Mouse (Mus musculus): Measurements from ENCODE around the gene Zfp410. TPM values are rescaled to one million over a fixed set of nuclear protein-coding genes. Genes with fewer than 3 reads are reported as not detected.

Zfp410 gene
- total and polyA plus RNA-seq, 3 experiments: 45.5 to 189 (median 182) TPM

DNA sequence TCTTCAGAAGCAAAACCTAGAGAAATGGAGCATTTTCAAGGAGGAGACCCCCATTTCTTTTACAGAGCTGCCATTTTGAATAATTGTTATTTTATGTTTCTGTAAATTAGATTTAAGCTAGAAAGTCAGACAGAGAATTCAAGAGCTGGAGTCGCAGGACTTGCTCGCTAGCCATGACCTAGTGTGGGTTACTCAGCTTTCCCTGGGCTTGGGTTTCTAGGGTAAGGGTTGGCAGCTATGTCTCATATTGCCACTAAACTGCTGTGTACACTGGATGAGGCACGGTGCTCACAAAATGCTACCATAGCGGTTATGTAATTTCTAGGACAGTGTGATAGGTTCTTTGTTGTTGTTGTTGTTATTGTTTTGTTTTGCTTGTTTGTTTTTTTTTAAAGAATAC, 76.0 kb downstream of the Zfp410 start:
- no peaks in the 10 kb centered on the region for H3K9me3 ChIP-seq (replicated peaks; ENCODE audit: insufficient read depth, low read length)
- no peak overlapping the region for H3K9ac ChIP-seq (ENCODE audit: control insufficient read depth, low read depth, low read length, poor library complexity, severe bottlenecking)
- no peaks in the 10 kb centered on the region for H3K79me2 ChIP-seq (ENCODE audit: control insufficient read depth, insufficient read depth, low read length, poor library complexity)
- TF ChIP-seq UBTF (IDR thresholded peaks at IDR 0.05; ENCODE audit: borderline replicate concordance, insufficient read depth, low read depth, low read length) (no peak), NELFE (IDR thresholded peaks at IDR 0.05; ENCODE audit: low read depth, low read length) (no peak), USF2 (IDR thresholded peaks at IDR 0.05; ENCODE audit: borderline replicate concordance in 1 of 2, insufficient read depth in 1 of 2, low read depth in 1 of 2, low read length in 2 of 2) (no peak), ZKSCAN1 (IDR thresholded peaks at IDR 0.05; ENCODE audit: low read depth, low read length) (no peak), HCFC1 (IDR thresholded peaks at IDR 0.05; ENCODE audit: low read depth, low read length) (no peak), MYC (IDR thresholded peaks at IDR 0.05; ENCODE audit: low read depth, low read length) (no peak), KAT2A (conservative IDR thresholded peaks at IDR 0.05; ENCODE audit: low read depth, low read length) (no peak), ELF1 (IDR thresholded peaks at IDR 0.05; ENCODE audit: low read depth, low read length) (no peak), E2F4 (IDR thresholded peaks at IDR 0.05; ENCODE audit: borderline replicate concordance, low read depth, low read length) (no peak), ZMIZ1 (IDR thresholded peaks at IDR 0.05; ENCODE audit: low read depth, low read length) (no peak), CHD2 (IDR thresholded peaks at IDR 0.05; ENCODE audit: low read length) (no peak)
- H3K27me3 ChIP-seq (ENCODE audit: control insufficient read depth in 1 of 2, insufficient read depth in 2 of 2, low read length in 2 of 2): no peaks in the 10 kb centered on the region
- DNase-seq (ENCODE audit: low read depth, low spot score): no peak
- no peak overlapping the region for H3K27ac ChIP-seq (ENCODE audit: control insufficient read depth, low read depth, low read length)
- no peak overlapping the region for H3K4me3 ChIP-seq (ENCODE audit: control insufficient read depth in 1 of 2, insufficient read depth in 1 of 2, low read depth in 2 of 2, low read length in 2 of 2)
- peaks cover 0 to 3% of the 10 kb centered on the region in 2 experiments; a peak in 1 of 4 replicates for H3K36me3 ChIP-seq (ENCODE audit: control insufficient read depth in 1 of 2, insufficient read depth in 2 of 2, low read length in 2 of 2)
- H3K4me1 ChIP-seq (ENCODE audit: control insufficient read depth in 1 of 2, insufficient read depth in 2 of 2, low read length in 2 of 2): no peaks in the 10 kb centered on the region

Other genes with a start within 250 kb of the Zfp410 start
- not detected in 2 replicates for gene Acot5, start 247.5 kb upstream of the Zfp410 start, total RNA-seq (2012; rRNA removed)
- gene Acot5, start 247.5 kb upstream of the Zfp410 start, polyA plus RNA-seq (2012; ENCODE audit: insufficient read depth in 1 of 2, insufficient read length in 2 of 2, low read depth in 1 of 2, low replicate concordance in 2 of 2, missing spikeins in 1 of 2): not detected
- gene Acot6, start 216.2 kb upstream of the Zfp410 start, total RNA-seq (2012; rRNA removed): 2.7 and 3.2 TPM in 2 replicates
- gene Acot6, start 216.2 kb upstream of the Zfp410 start, polyA plus RNA-seq (2012; ENCODE audit: insufficient read depth in 1 of 2, insufficient read length in 2 of 2, low read depth in 1 of 2, low replicate concordance in 2 of 2, missing spikeins in 1 of 2): 1 to 10 TPM in 1 of 2 experiments, not detected in 1; 3.3 TPM
- 0.98 and 1.3 TPM in 2 replicates for gene Dnal1, start 202.5 kb upstream of the Zfp410 start, total RNA-seq (2012; rRNA removed)
- 1 to 10 TPM in 1 of 2 experiments, not detected in 1; 1.7 TPM for gene Dnal1, start 202.5 kb upstream of the Zfp410 start, polyA plus RNA-seq (2012; ENCODE audit: insufficient read depth in 1 of 2, insufficient read length in 2 of 2, low read depth in 1 of 2, low replicate concordance in 2 of 2, missing spikeins in 1 of 2)
- gene Pnma1, start 168.4 kb upstream of the Zfp410 start, total RNA-seq (2012; rRNA removed): 0.10 and 0.31 TPM in 2 replicates
- under 1 TPM in 1 of 2 experiments, not detected in 1; 0.46 TPM for gene Pnma1, start 168.4 kb upstream of the Zfp410 start, polyA plus RNA-seq (2012; ENCODE audit: insufficient read depth in 1 of 2, insufficient read length in 2 of 2, low read depth in 1 of 2, low replicate concordance in 2 of 2, missing spikeins in 1 of 2)
- gene Elmsan1, start 98.0 kb upstream of the Zfp410 start, total RNA-seq (2012; rRNA removed): 7.7 TPM in 2 replicates
- gene Elmsan1, start 98.0 kb upstream of the Zfp410 start, polyA plus RNA-seq (2012; ENCODE audit: insufficient read depth in 1 of 2, insufficient read length in 2 of 2, low read depth in 1 of 2, low replicate concordance in 2 of 2, missing spikeins in 1 of 2): 10 to 100 TPM in 1 of 2 experiments, not detected in 1; 25.3 TPM
- gene Ptgr2, start 31.6 kb upstream of the Zfp410 start, total RNA-seq (2012; rRNA removed): 32.6 and 33.0 TPM in 2 replicates
- 10 to 100 TPM in 1 of 2 experiments, not detected in 1; 35.9 TPM for gene Ptgr2, start 31.6 kb upstream of the Zfp410 start, polyA plus RNA-seq (2012; ENCODE audit: insufficient read depth in 1 of 2, insufficient read length in 2 of 2, low read depth in 1 of 2, low replicate concordance in 2 of 2, missing spikeins in 1 of 2)
- 33.4 and 35.2 TPM in 2 replicates for gene Coq6, start 44.8 kb downstream of the Zfp410 start, total RNA-seq (2012; rRNA removed)
- gene Coq6, start 44.8 kb downstream of the Zfp410 start, polyA plus RNA-seq (2012; ENCODE audit: insufficient read depth in 1 of 2, insufficient read length in 2 of 2, low read depth in 1 of 2, low replicate concordance in 2 of 2, missing spikeins in 1 of 2): 10 to 100 TPM in 1 of 2 experiments, not detected in 1; 47.1 TPM
- gene Fam161b, start 45.0 kb downstream of the Zfp410 start, total RNA-seq (2012; rRNA removed): 0.46 and 0.85 TPM in 2 replicates
- gene Fam161b, start 45.0 kb downstream of the Zfp410 start, polyA plus RNA-seq (2012; ENCODE audit: insufficient read depth in 1 of 2, insufficient read length in 2 of 2, low read depth in 1 of 2, low replicate concordance in 2 of 2, missing spikeins in 1 of 2): 1 to 10 TPM in 1 of 2 experiments, not detected in 1; 1.1 TPM
- gene Entpd5, start 92.2 kb downstream of the Zfp410 start, total RNA-seq (2012; rRNA removed): 5.7 and 8.7 TPM in 2 replicates
- gene Entpd5, start 92.2 kb downstream of the Zfp410 start, polyA plus RNA-seq (2012; ENCODE audit: insufficient read depth in 1 of 2, insufficient read length in 2 of 2, low read depth in 1 of 2, low replicate concordance in 2 of 2, missing spikeins in 1 of 2): 10 to 100 TPM in 1 of 2 experiments, not detected in 1; 12.8 TPM
- 0.69 and 0.81 TPM in 2 replicates for gene Bbof1, start 92.2 kb downstream of the Zfp410 start, total RNA-seq (2012; rRNA removed)
- 1 to 10 TPM in 1 of 2 experiments, not detected in 1; 1.3 TPM for gene Bbof1, start 92.2 kb downstream of the Zfp410 start, polyA plus RNA-seq (2012; ENCODE audit: insufficient read depth in 1 of 2, insufficient read length in 2 of 2, low read depth in 1 of 2, low replicate concordance in 2 of 2, missing spikeins in 1 of 2)
- 0.15 TPM in 1 of 2 replicates, not detected in the other for gene Rnf113a2, start 100.3 kb downstream of the Zfp410 start, total RNA-seq (2012; rRNA removed)
- gene Rnf113a2, start 100.3 kb downstream of the Zfp410 start, polyA plus RNA-seq (2012; ENCODE audit: insufficient read depth in 1 of 2, insufficient read length in 2 of 2, low read depth in 1 of 2, low replicate concordance in 2 of 2, missing spikeins in 1 of 2): under 1 TPM in 1 of 2 experiments, not detected in 1; 0.10 TPM
- 1.0 and 1.4 TPM in 2 replicates for gene Aldh6a1, start 134.2 kb downstream of the Zfp410 start, total RNA-seq (2012; rRNA removed)
- gene Aldh6a1, start 134.2 kb downstream of the Zfp410 start, polyA plus RNA-seq (2012; ENCODE audit: insufficient read depth in 1 of 2, insufficient read length in 2 of 2, low read depth in 1 of 2, low replicate concordance in 2 of 2, missing spikeins in 1 of 2): 1 to 10 TPM in 1 of 2 experiments, not detected in 1; 2.9 TPM
- 4.9 and 6.7 TPM in 2 replicates for gene Lin52, start 134.6 kb downstream of the Zfp410 start, total RNA-seq (2012; rRNA removed)
- gene Lin52, start 134.6 kb downstream of the Zfp410 start, polyA plus RNA-seq (2012; ENCODE audit: insufficient read depth in 1 of 2, insufficient read length in 2 of 2, low read depth in 1 of 2, low replicate concordance in 2 of 2, missing spikeins in 1 of 2): 1 to 10 TPM in 1 of 2 experiments, not detected in 1; 7.7 TPM

Data from MEL (cell line).